Mouse (Mus musculus) kidney, embryonic 14.5 days (tissue): Measurements from ENCODE around the gene Daam1. TPM values are rescaled to one million over a fixed set of nuclear protein-coding genes. Genes with fewer than 3 reads are reported as not detected.
"Not testable (repeated sequence)": the region's sequence is repeated elsewhere in the genome, so short reads cannot be mapped to it uniquely, and the experiment has no call there.

Source experiments
- ATAC-seq: fragments of 200-750 bp; cut with Nextera tagmentation; 2 replicates; pipeline ENCODE4 v1.8.0; 2017; ENCODE audit warnings: moderate number of reproducible peaks, mild to moderate bottlenecking, moderate TSS enrichment, moderate library complexity; ENCODE audit not compliant: low FRiP score, low TSS enrichment
- H3K27ac ChIP-seq: fragments of 300-500 bp; sonication (generic); 2 replicates; pipeline ENCODE4 v1.5.1; 2014; ENCODE audit warnings: low read depth, mild to moderate bottlenecking, low read length, moderate library complexity, mixed read lengths
- H3K27me3 ChIP-seq: fragments of 300-500 bp; sonication (generic); 2 replicates; pipeline ENCODE4 v1.6.1; 2014; ENCODE audit warnings: mild to moderate bottlenecking, low read length; ENCODE audit not compliant: control insufficient read depth, insufficient read depth
- H3K36me3 ChIP-seq: fragments of 300-500 bp; sonication (generic); 2 replicates; pipeline ENCODE4 v1.6.1; 2014; ENCODE audit warnings: low read length, mixed read lengths; ENCODE audit not compliant: control insufficient read depth, insufficient read depth
- H3K4me1 ChIP-seq: fragments of 300-500 bp; sonication (generic); 2 replicates; pipeline ENCODE4 v1.6.1; 2014; ENCODE audit warnings: low read length, mixed read lengths; ENCODE audit not compliant: control insufficient read depth, insufficient read depth
- H3K4me2 ChIP-seq: fragments of 300-500 bp; sonication (generic); replicated peaks from 2 replicates; pipeline ENCODE4 v1.6.1; 2014; ENCODE audit warnings: low read depth, mild to moderate bottlenecking, low read length
- H3K4me3 ChIP-seq: fragments of 300-500 bp; sonication (generic); 2 replicates; pipeline ENCODE4 v1.5.1; 2014; ENCODE audit warnings: mild to moderate bottlenecking, low read length
- H3K9ac ChIP-seq: fragments of 300-500 bp; sonication (generic); 2 replicates; pipeline ENCODE4 v1.6.1; 2014; ENCODE audit warnings: low read depth, mild to moderate bottlenecking, low read length, moderate library complexity
- H3K9me3 ChIP-seq: fragments of 300-500 bp; sonication (generic); 2 replicates; pipeline ENCODE4 v1.6.1; 2016; ENCODE audit warnings: low read length; ENCODE audit not compliant: control insufficient read depth
- WGBS: fragments of 180-500 bp; shearing (Covaris S2); extraction: QIAGEN DNeasy Blood & Tissue Kit; methylation state at CpG from one replicate; pipeline ENCODE4 v1.1.7; 2014; 5-methylcytosine and 5-hydroxymethylcytosine counted together
- polyA plus RNA-seq: library from polyadenylated mRNA; unstranded; fragments of >200 nt; fragmentation: Nextera tagmentation; extraction: Ambion mirVana; gene quantifications from 2 replicates; pipeline ENCODE4 v1.2.1, GENCODE M21; 2014

The Daam1 gene
- polyA plus RNA-seq, 1 experiment from 2014 or later, result 13.0 TPM

GRCm38 (mm10) chr12:71838230-71838629 lies 7.4 kb downstream of the Daam1 start:
- Histone ChIP-seq H3K9me3 (no peaks in the 10 kb centered on the region), H3K4me2 (no peak overlapping the region), H3K4me3 (no peak overlapping the region), H3K27me3 (no peaks in the 10 kb centered on the region), H3K4me1 (peaks cover 29% of the 10 kb centered on the region), H3K27ac (no peak overlapping the region), H3K36me3 (no peaks in the 10 kb centered on the region), H3K9ac (no peak overlapping the region)
- no peak for ATAC-seq
- 77% methylated on average over 2 of the region's 2 CpGs for WGBS

- ATAC-seq, result no peak
- 82% methylated on average over 3 of the region's 3 CpGs for WGBS
Observed at GRCm38 (mm10) chr12:71839653-71840052, 8.8 kb downstream of the Daam1 start.

GRCm38 (mm10) chr12:71840430-71841186 lies 9.7 kb downstream of the Daam1 start:
- Histone ChIP-seq H3K36me3 (no peaks in the 10 kb centered on the region), H3K4me2 (no peak overlapping the region), H3K9me3 (no peaks in the 10 kb centered on the region), H3K27ac (no peak overlapping the region), H3K9ac (no peak overlapping the region), H3K4me1 (peaks cover 29% of the 10 kb centered on the region), H3K27me3 (no peaks in the 10 kb centered on the region), H3K4me3 (no peak overlapping the region)
- WGBS, result 47% methylated on average over 6 of the region's 6 CpGs
- no peak for ATAC-seq

More at GRCm38 (mm10) chr12:71839653-71840052, 8.8 kb downstream of the Daam1 start:
- Histone ChIP-seq H3K27me3 (no peaks in the 10 kb centered on the region), H3K27ac (no peak overlapping the region), H3K4me3 (no peak overlapping the region), H3K9me3 (no peaks in the 10 kb centered on the region), H3K4me1 (peaks cover 29% of the 10 kb centered on the region), H3K9ac (no peak overlapping the region), H3K36me3 (no peaks in the 10 kb centered on the region), H3K4me2 (no peak overlapping the region)

- Histone ChIP-seq H3K27me3 (no peaks in the 10 kb centered on the region), H3K9ac (no peak overlapping the region), H3K27ac (no peak overlapping the region), H3K4me1 (peaks cover 29% of the 10 kb centered on the region), H3K36me3 (no peaks in the 10 kb centered on the region), H3K4me2 (no peak overlapping the region), H3K4me3 (no peak overlapping the region), H3K9me3 (no peaks in the 10 kb centered on the region)
- 44% methylated on average over 3 of the region's 3 CpGs for WGBS
- 0 out of 2 replicates have a peak, but pooled peaks have one; percentile 60 for ATAC-seq
Observed at GRCm38 (mm10) chr12:71842006-71842405, 11.1 kb downstream of the Daam1 start.

GRCm38 (mm10) chr12:71842588-71842987 lies 11.7 kb downstream of the Daam1 start:
- no peak for ATAC-seq
- Histone ChIP-seq H3K9ac (no peak overlapping the region), H3K9me3 (no peaks in the 10 kb centered on the region), H3K4me1 (peaks cover 29% of the 10 kb centered on the region), H3K4me3 (no peak overlapping the region), H3K27ac (no peak overlapping the region), H3K27me3 (no peaks in the 10 kb centered on the region), H3K36me3 (no peaks in the 10 kb centered on the region), H3K4me2 (no peak overlapping the region)
- WGBS, result 72% methylated on average over 2 of the region's 2 CpGs

- ATAC-seq, result no peak
- Histone ChIP-seq H3K9ac (no peak overlapping the region), H3K9me3 (no peaks in the 10 kb centered on the region), H3K36me3 (no peaks in the 10 kb centered on the region), H3K4me3 (no peak overlapping the region), H3K27me3 (no peaks in the 10 kb centered on the region), H3K4me2 (no peak overlapping the region), H3K27ac (no peak overlapping the region), H3K4me1 (peaks cover 22% of the 10 kb centered on the region)
- 90% methylated on average over 5 of the region's 5 CpGs for WGBS
Observed at GRCm38 (mm10) chr12:71845486-71845885, 14.6 kb downstream of the Daam1 start.

GRCm38 (mm10) chr12:71846416-71846815 lies 15.5 kb downstream of the Daam1 start:
- H3K36me3 ChIP-seq, H3K9ac ChIP-seq, H3K27ac ChIP-seq, ATAC-seq, H3K4me2 ChIP-seq, H3K9me3 ChIP-seq, H3K27me3 ChIP-seq, H3K4me3 ChIP-seq: not testable (repeated sequence)
- peaks cover 13% of the 10 kb centered on the region; the same call in 1 of the 2 replicates for H3K4me1 ChIP-seq
- whole genome bisulfite sequencing, result 97% methylated on average over 4 of the region's 4 CpGs

GRCm38 (mm10) chr12:71847024-71847423 lies 16.1 kb downstream of the Daam1 start:
- H3K9ac ChIP-seq, H3K36me3 ChIP-seq, H3K27ac ChIP-seq, H3K4me2 ChIP-seq, H3K9me3 ChIP-seq, H3K27me3 ChIP-seq, H3K4me1 ChIP-seq, H3K4me3 ChIP-seq, ATAC-seq: not testable (repeated sequence)
- WGBS, result 88% methylated on average over 6 of the region's 6 CpGs

GRCm38 (mm10) chr12:71847617-71848016 lies 16.7 kb downstream of the Daam1 start:
- ATAC-seq, result no peak
- WGBS, result 50% methylated on average over 5 of the region's 5 CpGs
- H3K27me3 ChIP-seq, result no peaks in the 10 kb centered on the region

More at GRCm38 (mm10) chr12:71847617-71848016, 16.7 kb downstream of the Daam1 start:
- Histone ChIP-seq H3K4me1 (peaks cover 3% of the 10 kb centered on the region; the same call in 1 of the 2 replicates), H3K9me3 (no peaks in the 10 kb centered on the region), H3K9ac (no peak overlapping the region), H3K4me3 (no peak overlapping the region), H3K36me3 (no peaks in the 10 kb centered on the region), H3K4me2 (no peak overlapping the region), H3K27ac (no peak overlapping the region)
